Mouse (Mus musculus): ENCODE data around the gene Ppp2r5e. TPM values are rescaled to one million over a fixed set of nuclear protein-coding genes. Genes with fewer than 3 reads are reported as not detected.
A peak's percentile ranks its signal among the peaks of the same experiment; 100 is the strongest.

Ppp2r5e gene
- polyA plus RNA-seq, 1 experiment, result 17.3 TPM

DNA sequence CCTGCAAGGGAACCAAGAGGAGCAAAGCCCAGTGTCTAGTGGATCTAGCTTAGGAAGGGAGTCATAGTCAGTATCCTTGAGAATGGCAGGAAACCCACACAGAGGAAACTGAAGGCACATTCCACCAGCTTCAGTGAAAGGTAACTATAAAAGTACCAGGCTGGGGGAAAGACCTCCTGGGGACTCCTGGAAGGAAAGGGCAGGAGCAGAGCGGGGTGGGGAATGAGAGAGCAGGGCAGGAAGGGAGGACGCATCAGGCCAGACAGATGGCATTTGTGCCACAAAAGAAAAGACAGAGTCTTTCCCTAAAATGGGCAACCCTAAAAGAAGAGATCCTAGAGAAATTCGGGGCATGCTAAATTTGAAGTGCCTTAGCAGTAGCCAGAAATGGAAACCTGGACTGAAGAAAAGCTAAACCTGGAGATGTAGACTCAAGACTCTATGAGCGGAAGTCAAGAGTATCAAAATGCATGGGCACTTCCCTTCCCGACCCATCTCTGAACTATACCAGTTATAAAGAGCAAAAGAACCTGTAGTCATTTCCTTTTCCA is 55.3 kb downstream of the Ppp2r5e start:
- no peak overlapping the region for H3K4me3 ChIP-seq (ENCODE audit: insufficient read depth, low read depth, low read length)
- no peak for DNase-seq
- H3K36me3 ChIP-seq (ENCODE audit: control insufficient read depth, insufficient read depth, low read length), result no peaks in the 10 kb centered on the region
- TF ChIP-seq POLR2A (IDR thresholded peaks at IDR 0.05; ENCODE audit: low read depth, low read length), result no peak
- no peak for TF ChIP-seq CTCF (conservative IDR thresholded peaks at IDR 0.05; ENCODE audit: insufficient read depth, insufficient read length, low read depth, low read length)
- no peak overlapping the region for H3K27ac ChIP-seq (ENCODE audit: insufficient read depth, low read depth, low read length)
- 75% methylated on average over 5 of the region's 5 CpGs for WGBS
- peaks cover 28% of the 10 kb centered on the region for H3K4me1 ChIP-seq (ENCODE audit: control insufficient read depth, insufficient read depth, low read length)
- no peaks in the 10 kb centered on the region for H3K27me3 ChIP-seq (replicated peaks; ENCODE audit: control insufficient read depth, insufficient read depth, low read length)

DNA sequence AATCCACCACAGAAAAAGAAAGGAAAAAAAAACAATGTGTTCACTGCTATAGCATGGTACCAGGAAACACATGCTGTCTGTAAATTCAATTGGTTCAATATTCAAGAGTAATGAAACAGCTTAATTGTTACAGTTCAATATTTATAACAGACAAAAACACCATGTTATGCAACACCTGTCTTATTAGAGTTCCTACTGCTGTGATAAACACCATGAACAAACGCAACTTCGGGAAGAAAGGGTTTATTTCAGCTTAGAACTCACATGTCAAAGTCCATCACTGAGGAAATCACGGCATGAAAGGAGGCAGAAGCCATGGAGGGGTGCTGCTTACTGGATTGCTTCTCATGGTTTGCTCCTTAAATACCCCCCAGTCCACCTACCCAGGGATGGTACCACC is 56.8 kb downstream of the Ppp2r5e start:
- no peak for TF ChIP-seq POLR2A (IDR thresholded peaks at IDR 0.05; ENCODE audit: low read depth, low read length)
- no peak for TF ChIP-seq CTCF (conservative IDR thresholded peaks at IDR 0.05; ENCODE audit: insufficient read depth, insufficient read length, low read depth, low read length)
- Histone ChIP-seq H3K27ac (ENCODE audit: insufficient read depth, low read depth, low read length) (no peak overlapping the region), H3K36me3 (ENCODE audit: control insufficient read depth, insufficient read depth, low read length) (no peaks in the 10 kb centered on the region), H3K27me3 (replicated peaks; ENCODE audit: control insufficient read depth, insufficient read depth, low read length) (no peaks in the 10 kb centered on the region), H3K4me1 (ENCODE audit: control insufficient read depth, insufficient read depth, low read length) (peaks cover 19% of the 10 kb centered on the region), H3K4me3 (ENCODE audit: insufficient read depth, low read depth, low read length) (no peak overlapping the region)
- no peak for DNase-seq
- 55% methylated on average over 3 of the region's 3 CpGs for WGBS

DNA sequence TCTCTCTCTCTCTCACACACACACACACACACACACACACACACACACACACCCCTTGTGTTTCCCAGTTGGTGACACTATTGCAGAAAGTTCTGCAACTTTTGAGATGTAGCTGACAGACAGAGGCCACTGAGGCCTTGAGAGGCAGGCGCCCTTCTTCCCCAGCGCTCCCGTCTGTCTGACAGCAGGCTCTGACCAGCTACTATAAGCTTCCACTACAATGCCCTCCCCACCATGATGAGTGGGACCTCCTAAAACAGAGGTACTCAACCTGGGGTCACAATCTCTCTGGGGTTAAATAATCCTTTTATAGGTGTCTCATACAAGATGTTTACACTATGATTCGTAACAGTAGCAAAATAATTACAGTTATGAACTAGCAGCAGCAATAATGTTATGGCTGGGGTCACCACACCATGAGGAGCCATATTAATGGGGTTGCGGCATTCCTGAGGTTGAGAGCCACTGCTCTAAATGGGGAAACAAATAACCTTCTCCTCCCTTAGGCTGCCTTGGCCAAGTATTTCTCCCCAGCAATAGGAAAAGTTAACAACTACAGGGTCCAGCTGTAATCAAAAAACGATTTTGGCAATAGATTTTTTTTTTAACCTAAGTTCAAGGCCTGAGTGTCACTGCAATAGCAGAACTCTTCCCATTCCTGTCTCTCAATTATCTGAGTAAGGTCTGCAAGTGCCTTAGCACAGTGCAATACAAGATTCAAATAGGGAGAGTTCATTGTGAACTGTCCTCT is 58.2 kb downstream of the Ppp2r5e start:
- DNase-seq, result no peak
- no peaks in the 10 kb centered on the region for H3K36me3 ChIP-seq (ENCODE audit: control insufficient read depth, insufficient read depth, low read length)
- 79% methylated on average over 6 of the region's 6 CpGs for WGBS
- TF ChIP-seq POLR2A (IDR thresholded peaks at IDR 0.05; ENCODE audit: low read depth, low read length), result no peak
- TF ChIP-seq CTCF (conservative IDR thresholded peaks at IDR 0.05; ENCODE audit: insufficient read depth, insufficient read length, low read depth, low read length), result no peak
- H3K4me1 ChIP-seq (ENCODE audit: control insufficient read depth, insufficient read depth, low read length), result peaks cover 11% of the 10 kb centered on the region
- H3K27me3 ChIP-seq (replicated peaks; ENCODE audit: control insufficient read depth, insufficient read depth, low read length), result no peaks in the 10 kb centered on the region
- no peak overlapping the region for H3K27ac ChIP-seq (ENCODE audit: insufficient read depth, low read depth, low read length)
- H3K4me3 ChIP-seq (ENCODE audit: insufficient read depth, low read depth, low read length), result no peak overlapping the region

DNA sequence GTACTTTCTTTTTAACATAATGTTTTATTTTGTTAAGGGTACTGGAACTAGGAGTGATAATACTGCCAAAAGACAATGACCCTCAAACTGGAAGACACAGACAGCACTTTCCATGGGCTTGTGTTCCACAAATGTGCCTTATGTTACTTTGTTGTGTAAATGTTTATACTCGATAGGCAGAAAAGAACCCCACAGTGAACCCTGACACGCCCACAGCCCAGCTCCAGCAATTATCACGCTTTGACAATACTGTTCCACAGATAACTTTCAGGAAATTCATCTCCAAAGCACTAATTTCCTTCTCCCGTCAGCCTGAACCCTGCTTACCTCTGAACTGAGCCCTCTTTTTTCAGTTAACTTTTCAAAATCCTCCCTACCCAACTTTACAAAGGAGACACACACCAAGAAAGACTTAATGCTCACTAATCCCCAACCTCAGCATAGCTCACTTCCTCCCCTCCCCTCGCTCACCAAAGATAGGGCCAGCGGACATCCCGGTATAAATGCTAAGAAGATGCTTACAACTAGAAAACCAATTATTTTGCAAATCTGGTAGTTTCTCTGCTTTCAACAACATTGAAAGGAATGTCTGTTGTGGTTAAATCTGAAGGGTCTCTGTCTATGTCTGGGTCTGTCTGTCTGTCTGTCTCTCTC is 58.9 kb downstream of the Ppp2r5e start:
- WGBS, result 52% methylated on average over 7 of the region's 7 CpGs
- no peak overlapping the region for H3K27ac ChIP-seq (ENCODE audit: insufficient read depth, low read depth, low read length)

DNA sequence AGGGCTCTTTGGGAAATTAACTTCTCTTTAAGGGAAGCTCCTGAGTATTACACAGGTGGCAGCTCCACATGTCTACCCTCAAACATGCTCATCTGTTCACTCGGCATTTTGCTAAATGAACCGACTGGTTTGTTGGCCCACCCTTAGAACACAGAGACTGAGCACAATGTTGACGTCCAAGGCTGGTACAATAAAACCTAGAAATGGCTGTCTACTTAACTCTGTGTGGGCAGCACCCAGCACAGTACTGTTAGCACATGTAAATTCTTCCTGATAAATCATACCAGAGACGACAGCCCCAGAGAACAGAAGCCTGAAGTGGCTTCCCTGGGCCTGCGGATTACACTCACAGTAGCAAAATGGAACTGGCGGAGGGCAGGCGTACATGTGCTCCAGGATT is 59.5 kb downstream of the Ppp2r5e start:
- H3K27me3 ChIP-seq (replicated peaks; ENCODE audit: control insufficient read depth, insufficient read depth, low read length), result no peaks in the 10 kb centered on the region
- no peak overlapping the region for H3K27ac ChIP-seq (ENCODE audit: insufficient read depth, low read depth, low read length)
- H3K4me3 ChIP-seq (ENCODE audit: insufficient read depth, low read depth, low read length), result no peak overlapping the region
- H3K36me3 ChIP-seq (ENCODE audit: control insufficient read depth, insufficient read depth, low read length), result no peaks in the 10 kb centered on the region
- H3K4me1 ChIP-seq (ENCODE audit: control insufficient read depth, insufficient read depth, low read length), result peaks cover 18% of the 10 kb centered on the region
- DNase-seq, result no peak
- WGBS, result 90% methylated on average over 7 of the region's 7 CpGs
- TF ChIP-seq POLR2A (IDR thresholded peaks at IDR 0.05; ENCODE audit: low read depth, low read length) (no peak), CTCF (conservative IDR thresholded peaks at IDR 0.05; ENCODE audit: insufficient read depth, insufficient read length, low read depth, low read length) (no peak)

More for the DNA sequence above, 58.9 kb downstream of the Ppp2r5e start:
- Histone ChIP-seq H3K4me3 (ENCODE audit: insufficient read depth, low read depth, low read length) (no peak overlapping the region), H3K36me3 (ENCODE audit: control insufficient read depth, insufficient read depth, low read length) (no peaks in the 10 kb centered on the region), H3K4me1 (ENCODE audit: control insufficient read depth, insufficient read depth, low read length) (peaks cover 13% of the 10 kb centered on the region), H3K27me3 (replicated peaks; ENCODE audit: control insufficient read depth, insufficient read depth, low read length) (no peaks in the 10 kb centered on the region)
- TF ChIP-seq CTCF (conservative IDR thresholded peaks at IDR 0.05; ENCODE audit: insufficient read depth, insufficient read length, low read depth, low read length), result no peak
- no peak for TF ChIP-seq POLR2A (IDR thresholded peaks at IDR 0.05; ENCODE audit: low read depth, low read length)
- DNase-seq, result no peak

DNA sequence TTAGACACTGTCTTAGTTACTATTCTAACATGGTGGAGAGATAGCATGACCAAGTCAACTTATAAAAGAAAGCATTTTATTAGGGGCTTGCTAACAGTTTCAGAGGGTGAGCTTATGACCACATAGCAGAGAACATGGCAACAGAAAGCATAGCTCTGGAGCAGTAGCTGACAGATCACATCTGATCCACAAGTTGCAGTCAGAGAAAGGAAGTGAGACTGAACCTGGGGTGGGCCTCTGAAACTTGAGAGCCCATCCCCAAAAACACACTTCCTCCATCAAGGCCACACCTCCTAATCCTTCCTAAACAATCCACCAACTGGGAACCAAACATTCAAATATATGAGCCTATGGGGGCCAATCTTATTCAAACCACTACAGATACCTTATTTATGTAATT is 62.9 kb downstream of the Ppp2r5e start:
- H3K36me3 ChIP-seq (ENCODE audit: control insufficient read depth, insufficient read depth, low read length), result no peaks in the 10 kb centered on the region
- H3K27me3 ChIP-seq (replicated peaks; ENCODE audit: control insufficient read depth, insufficient read depth, low read length), result no peaks in the 10 kb centered on the region
- no peak overlapping the region for H3K27ac ChIP-seq (ENCODE audit: insufficient read depth, low read depth, low read length)
- TF ChIP-seq CTCF (conservative IDR thresholded peaks at IDR 0.05; ENCODE audit: insufficient read depth, insufficient read length, low read depth, low read length) (no peak), POLR2A (IDR thresholded peaks at IDR 0.05; ENCODE audit: low read depth, low read length) (no peak)
- no peak for DNase-seq
- H3K4me3 ChIP-seq (ENCODE audit: insufficient read depth, low read depth, low read length), result no peak overlapping the region
- peaks cover 34% of the 10 kb centered on the region for H3K4me1 ChIP-seq (ENCODE audit: control insufficient read depth, insufficient read depth, low read length)

DNA sequence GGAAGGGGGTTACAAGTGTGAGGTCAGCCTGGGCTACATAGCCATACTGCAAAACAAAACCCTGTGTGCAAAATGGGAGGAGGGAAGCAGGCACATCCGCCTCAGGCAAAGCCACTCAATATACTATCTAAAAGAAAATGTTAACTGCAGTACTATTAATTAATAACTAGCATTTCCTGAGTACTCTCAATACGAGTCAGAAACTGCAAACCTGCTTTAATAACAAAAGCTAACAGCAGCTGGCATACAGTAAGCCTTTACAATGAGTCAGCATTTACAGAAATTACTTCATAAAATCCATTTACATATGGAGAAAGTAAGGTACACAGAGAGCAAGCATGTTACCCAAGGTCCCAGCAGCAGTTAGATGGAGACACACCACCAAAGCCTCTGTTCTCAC is 64.2 kb downstream of the Ppp2r5e start:
- H3K4me1 ChIP-seq (ENCODE audit: control insufficient read depth, insufficient read depth, low read length), result peaks cover 39% of the 10 kb centered on the region
- peak; percentile 36 for DNase-seq
- 16% methylated on average over 2 of the region's 2 CpGs for WGBS
- H3K4me3 ChIP-seq (ENCODE audit: insufficient read depth, low read depth, low read length), result no peak overlapping the region
- no peaks in the 10 kb centered on the region for H3K36me3 ChIP-seq (ENCODE audit: control insufficient read depth, insufficient read depth, low read length)
- no peak for TF ChIP-seq CTCF (conservative IDR thresholded peaks at IDR 0.05; ENCODE audit: insufficient read depth, insufficient read length, low read depth, low read length)
- no peak for TF ChIP-seq POLR2A (IDR thresholded peaks at IDR 0.05; ENCODE audit: low read depth, low read length)
- H3K27me3 ChIP-seq (replicated peaks; ENCODE audit: control insufficient read depth, insufficient read depth, low read length), result no peaks in the 10 kb centered on the region
- H3K27ac ChIP-seq (ENCODE audit: insufficient read depth, low read depth, low read length), result peak overlapping the region; percentile 60

All from kidney, adult 2 months (tissue).